Mouse (Mus musculus) bone marrow, adult 2 months (tissue): ENCODE results near the gene Inca1.

Experiments
- CTCF ChIP-seq: fragments of 200-500 bp; IDR thresholded peaks from 2 replicates; pipeline ENCODE4 v1.5.1; 2011; ENCODE audit warnings: low read length, control low read depth; ENCODE audit not compliant: control insufficient read depth, insufficient read depth
- POLR2A ChIP-seq: fragments of 200-500 bp; IDR thresholded peaks from 2 replicates; pipeline ENCODE4 v1.6.1; 2011; ENCODE audit warnings: low read depth, mild to moderate bottlenecking, control low read depth, low read length, borderline replicate concordance; ENCODE audit not compliant: control insufficient read depth

DNA sequence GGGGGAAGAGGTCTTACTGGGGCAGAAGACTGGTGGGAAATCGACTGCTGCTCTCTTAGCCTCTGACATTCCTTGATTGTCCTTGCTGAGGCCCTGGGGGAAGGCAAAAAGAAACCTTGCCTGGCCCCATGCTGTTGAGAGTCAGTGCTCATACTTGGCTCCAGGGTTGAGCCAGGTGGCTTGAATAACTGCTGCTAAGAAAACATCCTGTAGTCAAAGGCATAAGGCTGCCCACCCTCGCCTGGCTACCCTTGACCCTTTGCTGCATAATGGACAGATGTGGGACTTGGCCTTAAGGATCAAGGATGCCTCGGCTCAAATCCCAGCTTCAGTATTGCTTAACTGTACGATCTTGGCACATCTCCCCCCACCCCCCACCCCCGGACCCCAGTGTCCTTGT, 18.5 kb upstream of the Inca1 start:
- TF ChIP-seq CTCF (no peak), POLR2A (no peak)
